Mouse (Mus musculus) midbrain, embryonic 16.5 days (tissue): ENCODE results near the gene Zfp12. TPM values are rescaled to one million over a fixed set of nuclear protein-coding genes. Genes with fewer than 3 reads are reported as not detected.

Experiments
- ATAC-seq: fragments of 200-750 bp; cut with Nextera tagmentation; 2 replicates; pipeline ENCODE4 v1.8.0; 2017; ENCODE audit warnings: moderate TSS enrichment
- H3K27ac ChIP-seq: fragments of 300-500 bp; sonication (generic); 2 replicates; pipeline ENCODE4 v1.5.1; 2014; ENCODE audit warnings: mild to moderate bottlenecking, low read length, mixed read lengths
- H3K27me3 ChIP-seq: fragments of 300-500 bp; sonication (generic); 2 replicates; pipeline ENCODE4 v1.6.1; 2014; ENCODE audit warnings: low read depth, low read length, mixed read lengths; ENCODE audit not compliant: control insufficient read depth, insufficient read depth
- H3K36me3 ChIP-seq: fragments of 300-500 bp; sonication (generic); 2 replicates; pipeline ENCODE4 v1.6.1; 2014; ENCODE audit warnings: mild to moderate bottlenecking, low read length, moderate library complexity, mixed read lengths; ENCODE audit not compliant: control insufficient read depth, insufficient read depth
- H3K4me1 ChIP-seq: fragments of 300-500 bp; sonication (generic); 2 replicates; pipeline ENCODE4 v1.6.1; 2014; ENCODE audit warnings: mild to moderate bottlenecking, low read length, mixed read lengths; ENCODE audit not compliant: control insufficient read depth, insufficient read depth
- H3K4me2 ChIP-seq: fragments of 300-500 bp; sonication (generic); 2 replicates; pipeline ENCODE4 v1.6.1; 2014; ENCODE audit warnings: mild to moderate bottlenecking, low read length, mixed read lengths
- H3K4me3 ChIP-seq: fragments of 300-500 bp; sonication (generic); 2 replicates; pipeline ENCODE4 v1.5.1; 2014; ENCODE audit warnings: low read depth, mild to moderate bottlenecking, low read length, moderate library complexity, mixed read lengths
- H3K9ac ChIP-seq: fragments of 300-500 bp; sonication (generic); 2 replicates; pipeline ENCODE4 v1.6.1; 2014; ENCODE audit warnings: low read depth, low read length, mixed read lengths
- H3K9me3 ChIP-seq: fragments of 300-500 bp; sonication (generic); replicated peaks from 2 replicates; pipeline ENCODE4 v1.6.1; 2014; ENCODE audit warnings: mild to moderate bottlenecking, low read length, mixed read lengths; ENCODE audit not compliant: control insufficient read depth, poor library complexity, severe bottlenecking
- WGBS: fragments of 180-500 bp; shearing (Covaris S2); extraction: QIAGEN DNeasy Blood & Tissue Kit; methylation state at CpG from one replicate; pipeline ENCODE4 v1.1.7; 2014; 5-methylcytosine and 5-hydroxymethylcytosine counted together
- polyA plus RNA-seq: library from polyadenylated mRNA; unstranded; fragments of >200 nt; fragmentation: Nextera tagmentation; extraction: Ambion mirVana; gene quantifications from 2 replicates; pipeline ENCODE4 v1.2.1, GENCODE M21; 2015

Zfp12 gene
- polyA plus RNA-seq, 1 experiment from 2014 or later, result 20.0 TPM

DNA sequence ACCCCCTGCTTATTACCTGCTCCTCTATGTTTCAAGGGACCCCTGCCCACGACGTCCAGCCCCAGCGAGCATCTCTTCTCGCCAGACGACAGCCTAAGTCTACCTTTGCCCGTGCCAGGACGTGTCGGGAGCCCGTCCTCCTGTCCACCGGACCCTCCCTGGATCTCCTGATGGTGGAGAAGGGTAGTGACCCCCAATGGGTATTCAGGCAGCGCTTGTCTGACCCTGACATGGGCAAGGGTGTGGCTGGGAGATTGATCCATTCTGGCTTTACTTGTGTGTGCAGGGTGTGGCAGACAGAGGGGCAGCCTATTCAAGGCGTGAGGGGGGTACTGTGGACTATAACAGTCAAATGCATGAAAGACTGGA is 35.2 kb downstream of the Zfp12 start:
- Histone ChIP-seq H3K4me2 (peak overlapping the region; percentile 63), H3K27me3 (no peaks in the 10 kb centered on the region), H3K27ac (peak overlapping the region; percentile 76), H3K36me3 (no peaks in the 10 kb centered on the region), H3K4me3 (peak overlapping the region; percentile 79), H3K4me1 (peaks cover 27% of the 10 kb centered on the region), H3K9me3 (no peaks in the 10 kb centered on the region), H3K9ac (peak overlapping the region; percentile 83)
- WGBS, result 1% methylated on average over 12 of the region's 12 CpGs
- peak; percentile 44; the same call in 1 of the 2 replicates for ATAC-seq

DNA sequence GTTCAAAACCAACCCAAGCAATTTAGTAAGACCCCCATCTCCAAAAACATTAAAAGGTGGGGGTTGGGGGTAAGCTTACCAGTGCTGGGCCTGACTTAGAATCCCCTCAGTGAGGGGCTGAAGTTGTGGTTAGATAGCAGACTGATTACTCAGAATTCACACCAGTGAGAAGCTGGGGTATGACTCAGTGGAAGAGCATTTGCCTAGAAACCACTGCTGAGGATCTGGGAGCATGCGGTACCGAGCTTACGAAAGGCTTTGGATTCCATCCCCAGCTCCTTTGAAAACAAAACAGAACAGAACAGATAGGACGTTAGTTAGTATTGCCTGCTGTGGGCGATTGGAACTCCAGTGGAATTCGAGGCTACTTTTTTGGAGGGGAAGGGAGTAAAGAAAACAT is 36.7 kb downstream of the Zfp12 start:
- ATAC-seq, result no peak
- Histone ChIP-seq H3K27me3 (no peaks in the 10 kb centered on the region), H3K4me3 (no peak overlapping the region), H3K36me3 (no peaks in the 10 kb centered on the region), H3K4me1 (peaks cover 24% of the 10 kb centered on the region), H3K4me2 (no peak overlapping the region), H3K9me3 (no peaks in the 10 kb centered on the region), H3K27ac (no peak overlapping the region), H3K9ac (no peak overlapping the region)
- 88% methylated on average over 6 of the region's 6 CpGs for WGBS

DNA sequence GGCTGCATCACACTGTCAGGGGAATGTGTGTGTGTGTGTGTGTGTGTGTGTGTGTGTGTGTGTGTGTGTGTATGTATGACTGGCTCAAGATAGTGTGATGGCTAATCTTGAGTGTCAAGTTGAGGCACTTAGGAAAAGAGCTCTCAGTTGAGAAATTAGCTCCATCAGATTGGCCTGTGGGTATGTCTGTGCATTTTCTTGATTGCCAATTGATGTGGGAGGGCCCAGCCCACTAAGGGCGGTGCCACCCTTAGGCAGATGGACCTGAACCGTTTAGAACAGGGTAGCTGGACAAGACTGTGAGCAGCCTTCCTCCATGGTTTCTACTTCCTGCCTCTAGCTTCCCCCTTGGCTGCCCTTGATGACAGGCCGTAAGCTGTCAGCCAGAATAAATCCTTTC is 37.1 kb downstream of the Zfp12 start:
- Histone ChIP-seq H3K27me3 (no peaks in the 10 kb centered on the region), H3K4me2 (no peak overlapping the region), H3K4me1 (peaks cover 21% of the 10 kb centered on the region), H3K9ac (no peak overlapping the region), H3K4me3 (no peak overlapping the region), H3K36me3 (no peaks in the 10 kb centered on the region), H3K9me3 (no peaks in the 10 kb centered on the region), H3K27ac (no peak overlapping the region)
- WGBS, result 85% methylated on average over 3 of the region's 3 CpGs
- ATAC-seq, result no peak

DNA sequence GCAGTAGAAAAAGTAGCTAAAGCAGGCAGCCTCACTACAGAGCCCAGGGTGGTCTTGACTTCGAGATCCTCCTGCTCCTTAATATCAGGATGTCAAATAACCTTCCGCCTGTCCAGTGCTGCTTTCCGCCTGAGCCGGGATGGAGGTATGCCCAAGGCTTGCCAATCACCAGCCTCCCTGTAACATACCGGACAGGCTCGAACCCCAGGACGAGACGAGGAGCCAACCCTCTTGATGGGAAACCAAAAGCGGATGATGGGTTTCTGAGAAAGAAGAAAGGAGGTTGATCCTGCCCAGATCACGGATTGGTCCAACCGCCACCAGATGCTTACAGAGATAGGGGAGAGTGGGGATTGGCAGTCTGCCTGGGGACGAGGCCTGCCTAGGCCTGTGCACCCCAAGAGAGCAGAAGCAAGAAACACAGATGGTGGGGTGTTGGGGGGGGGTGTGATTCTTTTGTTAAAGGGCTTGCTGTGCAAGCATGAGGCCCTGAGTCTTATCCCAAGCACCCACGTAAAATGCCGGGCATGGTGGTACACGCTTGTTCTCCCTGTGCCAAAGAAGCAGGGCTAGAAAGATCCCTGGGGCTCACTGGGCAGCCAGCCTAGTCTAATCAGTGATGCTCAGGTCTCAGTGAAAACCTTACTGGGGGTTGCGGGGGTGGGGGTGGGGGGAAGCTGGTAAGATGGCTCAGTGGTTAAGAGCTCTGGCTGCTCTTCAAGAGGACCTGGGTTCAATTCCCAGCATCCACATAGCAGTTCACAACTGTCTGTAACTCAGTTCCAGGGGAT is 37.8 kb downstream of the Zfp12 start:
- no peak for ATAC-seq
- H3K27ac ChIP-seq, result no peak overlapping the region
- 85% methylated on average over 16 of the region's 16 CpGs for WGBS

DNA sequence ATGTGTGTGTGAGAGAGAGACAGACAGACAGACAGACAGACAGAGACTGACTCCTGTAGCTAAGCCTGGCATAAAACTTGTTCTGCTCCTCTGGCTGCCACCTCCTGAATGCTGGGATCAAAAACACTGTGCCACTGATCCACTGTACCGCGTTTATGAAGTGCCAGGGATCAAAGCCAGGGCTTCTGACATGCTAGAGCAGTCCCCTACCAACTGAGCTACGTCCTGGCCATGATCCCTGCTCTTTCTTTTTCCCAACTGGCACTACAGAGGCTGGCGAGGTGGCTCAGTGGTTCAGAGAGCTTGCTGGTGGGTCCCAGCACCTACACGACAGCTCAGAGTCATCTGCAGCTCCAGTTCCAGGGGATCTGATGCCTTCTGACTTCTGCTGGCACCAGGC is 40.8 kb downstream of the Zfp12 start:
- no peaks in the 10 kb centered on the region for H3K36me3 ChIP-seq
- H3K27me3 ChIP-seq, result no peaks in the 10 kb centered on the region
- 52% methylated on average over 5 of the region's 5 CpGs for WGBS
- no peaks in the 10 kb centered on the region for H3K9me3 ChIP-seq
- ATAC-seq, result no peak
- no peak overlapping the region for H3K4me2 ChIP-seq
- no peak overlapping the region for H3K4me3 ChIP-seq
- H3K4me1 ChIP-seq, result peaks cover 7% of the 10 kb centered on the region
- H3K9ac ChIP-seq, result no peak overlapping the region
- no peak overlapping the region for H3K27ac ChIP-seq

More for the DNA sequence above, 37.8 kb downstream of the Zfp12 start:
- no peak overlapping the region for H3K4me3 ChIP-seq
- H3K9ac ChIP-seq, result no peak overlapping the region
- H3K9me3 ChIP-seq, result no peaks in the 10 kb centered on the region
- H3K4me1 ChIP-seq, result peaks cover 19% of the 10 kb centered on the region
- no peak overlapping the region for H3K4me2 ChIP-seq
- H3K27me3 ChIP-seq, result no peaks in the 10 kb centered on the region
- H3K36me3 ChIP-seq, result no peaks in the 10 kb centered on the region

DNA sequence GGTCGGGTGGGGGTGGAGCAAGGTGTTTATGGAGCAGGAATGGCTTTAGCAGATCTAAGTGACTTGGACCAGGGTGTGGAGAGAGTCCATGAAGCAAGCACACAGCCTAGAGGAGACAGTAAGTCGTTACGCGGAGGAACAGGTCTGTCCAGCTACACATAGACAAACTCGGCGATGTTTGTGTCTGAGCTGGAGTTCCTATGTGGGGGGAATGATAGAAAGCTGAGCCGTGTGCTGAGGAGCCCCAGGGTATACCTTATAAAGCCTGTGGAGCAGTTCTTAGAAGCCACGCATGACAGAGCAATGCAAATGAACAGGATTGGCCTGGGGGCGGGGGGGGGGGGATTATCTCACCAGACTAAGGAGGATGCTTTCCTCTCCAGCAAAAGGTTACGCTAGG is 44.3 kb downstream of the Zfp12 start:
- H3K27me3 ChIP-seq, result no peaks in the 10 kb centered on the region
- no peaks in the 10 kb centered on the region for H3K4me1 ChIP-seq
- no peak overlapping the region for H3K27ac ChIP-seq
- no peak overlapping the region for H3K9ac ChIP-seq
- 31% methylated on average over 8 of the region's 10 CpGs for WGBS
- H3K4me2 ChIP-seq, result no peak overlapping the region
- H3K36me3 ChIP-seq, result no peaks in the 10 kb centered on the region
- H3K9me3 ChIP-seq, result no peaks in the 10 kb centered on the region
- ATAC-seq, result no peak
- no peak overlapping the region for H3K4me3 ChIP-seq

DNA sequence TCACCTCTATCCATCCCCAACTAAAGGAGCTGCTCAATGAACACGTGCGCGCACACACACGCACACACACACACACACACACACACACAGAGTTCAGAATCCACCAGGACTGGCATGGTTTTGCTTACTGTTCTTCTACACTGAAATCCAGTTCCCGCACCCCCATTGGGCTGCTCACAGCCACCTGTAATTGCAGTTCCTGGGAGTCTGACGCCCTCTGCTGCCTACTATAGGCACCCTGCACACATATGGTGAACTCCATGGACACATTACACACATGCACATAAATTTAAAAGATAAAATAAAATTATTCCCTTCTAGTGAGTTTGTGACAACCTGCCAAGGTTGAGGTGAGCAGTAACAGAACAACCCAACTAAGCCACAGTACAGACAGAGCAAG is 49.8 kb downstream of the Zfp12 start:
- H3K36me3 ChIP-seq, result no peaks in the 10 kb centered on the region
- peaks cover 4% of the 10 kb centered on the region; the same call in 1 of the 2 replicates for H3K4me1 ChIP-seq
- H3K9ac ChIP-seq, result no peak overlapping the region
- no peaks in the 10 kb centered on the region for H3K9me3 ChIP-seq
- H3K27ac ChIP-seq, result no peak overlapping the region
- ATAC-seq, result no peak
- no peak overlapping the region for H3K4me2 ChIP-seq
- 46% methylated on average over 6 of the region's 6 CpGs for WGBS
- H3K4me3 ChIP-seq, result no peak overlapping the region
- H3K27me3 ChIP-seq, result peaks cover 32% of the 10 kb centered on the region

DNA sequence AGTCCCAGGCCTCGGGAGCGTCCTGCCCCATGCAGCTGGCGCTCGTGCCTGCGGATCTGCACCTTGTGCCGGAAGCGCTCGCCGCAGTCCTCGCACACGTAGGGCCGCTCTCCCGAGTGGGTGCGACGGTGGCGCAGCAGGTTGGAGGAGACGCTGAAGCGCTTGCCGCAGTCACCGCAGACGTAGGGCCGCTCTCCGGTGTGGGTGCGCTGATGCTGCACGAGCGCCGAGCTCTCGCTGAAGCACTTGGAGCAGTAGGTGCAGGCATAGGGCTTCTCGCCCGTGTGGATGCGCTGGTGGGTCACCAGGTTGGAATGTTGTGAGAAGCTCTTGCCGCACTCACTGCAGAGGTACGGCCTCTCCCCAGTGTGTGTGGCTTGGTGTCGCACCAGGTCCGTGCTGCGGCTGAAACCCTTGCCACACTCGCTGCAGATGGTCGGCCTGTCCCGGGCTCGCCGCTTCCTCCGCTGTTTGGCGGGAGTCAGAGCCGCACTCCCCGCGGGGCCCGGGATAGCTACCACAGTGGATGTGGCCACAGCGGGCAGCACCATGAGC is 52.9 kb downstream of the Zfp12 start:
- no peak overlapping the region for H3K27ac ChIP-seq
- peak overlapping the region; percentile 20 for H3K4me3 ChIP-seq
- H3K4me2 ChIP-seq, result peak overlapping the region; percentile 44
- peaks cover 46% of the 10 kb centered on the region for H3K27me3 ChIP-seq
- H3K4me1 ChIP-seq, result peaks cover 4% of the 10 kb centered on the region; the same call in 1 of the 2 replicates
- 3% methylated on average over 48 of the region's 48 CpGs for WGBS
- H3K9me3 ChIP-seq, result no peaks in the 10 kb centered on the region
- ATAC-seq, result no peak
- 0 out of 2 replicates have a peak overlapping the region, but pooled peaks have one; percentile 46 for H3K9ac ChIP-seq
- no peaks in the 10 kb centered on the region for H3K36me3 ChIP-seq

DNA sequence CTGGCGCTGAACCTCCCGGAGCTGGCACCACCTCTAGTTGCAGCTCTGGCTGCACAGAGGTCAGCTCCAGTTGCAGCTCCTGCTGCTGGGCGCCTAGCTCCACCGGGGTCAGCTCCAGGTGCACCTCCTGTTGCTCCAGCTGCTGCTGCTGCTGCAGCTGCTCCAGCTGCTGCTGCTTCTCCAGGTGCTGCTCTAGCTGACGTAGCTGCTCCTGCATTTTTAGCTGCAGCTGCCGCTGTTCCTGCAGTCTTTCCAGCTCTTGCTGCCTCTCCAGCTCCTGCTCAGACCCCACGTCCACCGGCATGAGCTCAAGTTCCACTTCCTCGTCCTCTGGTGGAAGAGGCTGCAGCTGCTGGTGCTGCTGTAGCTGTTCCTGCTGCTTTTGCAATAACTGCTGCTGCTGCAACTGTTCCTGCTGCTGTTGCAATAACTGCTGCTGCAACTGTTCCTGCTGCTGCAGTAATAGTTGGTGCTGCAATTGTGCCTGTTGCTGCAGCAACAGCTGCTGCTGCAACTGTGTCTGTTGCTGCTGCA is 53.5 kb downstream of the Zfp12 start:
- Histone ChIP-seq H3K27me3 (peaks cover 49% of the 10 kb centered on the region), H3K27ac (no peak overlapping the region), H3K4me3 (peak overlapping the region; percentile 20), H3K4me1 (peaks cover 9% of the 10 kb centered on the region), H3K4me2 (peak overlapping the region; percentile 44), H3K36me3 (no peaks in the 10 kb centered on the region), H3K9ac (0 out of 2 replicates have a peak overlapping the region, but pooled peaks have one; percentile 46), H3K9me3 (no peaks in the 10 kb centered on the region)
- WGBS, result 15% methylated on average over 9 of the region's 9 CpGs
- no peak for ATAC-seq
